Mouse (Mus musculus) stomach, embryonic 15.5 days (tissue): Measurements from ENCODE around the gene Ppp3r1. TPM values are rescaled to one million over a fixed set of nuclear protein-coding genes. Genes with fewer than 3 reads are reported as not detected.

Source experiments
- polyA plus RNA-seq: library from polyadenylated mRNA; unstranded; fragments of >200 nt; fragmentation: Nextera tagmentation; extraction: Ambion mirVana; gene quantifications from 2 replicates; pipeline ENCODE4 v1.2.1, GENCODE M21; 2015

Ppp3r1 gene
- polyA plus RNA-seq, 1 experiment from 2014 or later: 102 TPM

Other genes with a start within 250 kb of the Ppp3r1 start
- 1.4 and 1.7 TPM in 2 replicates for gene Fbxo48, start 207.9 kb upstream of the Ppp3r1 start, polyA plus RNA-seq
- 26.7 and 28.4 TPM in 2 replicates for gene Cnrip1, start 107.7 kb upstream of the Ppp3r1 start, polyA plus RNA-seq
- gene Plek, start 106.9 kb upstream of the Ppp3r1 start, polyA plus RNA-seq: 3.3 TPM in 2 replicates
- gene Wdr92, start 22.8 kb downstream of the Ppp3r1 start, polyA plus RNA-seq: 23.8 and 29.3 TPM in 2 replicates
- gene Pno1, start 52.3 kb downstream of the Ppp3r1 start, polyA plus RNA-seq: 78.4 and 79.0 TPM in 2 replicates
- gene C1d, start 98.3 kb downstream of the Ppp3r1 start, polyA plus RNA-seq: 91.0 and 95.2 TPM in 2 replicates